Mouse (Mus musculus) midbrain, embryonic 11.5 days (tissue): ENCODE data around the gene Scaf4. TPM values are rescaled to one million over a fixed set of nuclear protein-coding genes. Genes with fewer than 3 reads are reported as not detected.
A peak's percentile ranks its signal among the peaks of the same experiment; 100 is the strongest.

ENCODE experiments used
- ATAC-seq: fragments of 200-750 bp; cut with Nextera tagmentation; 2 replicates; pipeline ENCODE4 v1.8.0; 2017; ENCODE audit warnings: moderate TSS enrichment, moderate library complexity; ENCODE audit not compliant: low FRiP score
- DNase-seq: peaks from one replicate; pipeline ENCODE4 v3.0.0; 2015; ENCODE audit warnings: low spot score; ENCODE audit errors: missing footprints
- H3K27ac ChIP-seq: fragments of 300-500 bp; sonication (generic); 2 replicates; pipeline ENCODE4 v1.5.1; 2014; ENCODE audit warnings: low read depth, low read length
- H3K27me3 ChIP-seq: fragments of 300-500 bp; sonication (generic); 2 replicates; pipeline ENCODE4 v1.6.1; 2014; ENCODE audit warnings: mild to moderate bottlenecking, low read length, moderate library complexity, mixed read lengths; ENCODE audit not compliant: control insufficient read depth, insufficient read depth
- H3K36me3 ChIP-seq: fragments of 300-500 bp; sonication (generic); 2 replicates; pipeline ENCODE4 v1.6.1; 2014; ENCODE audit warnings: mild to moderate bottlenecking, low read length, moderate library complexity, mixed read lengths; ENCODE audit not compliant: control insufficient read depth, insufficient read depth
- H3K4me1 ChIP-seq: fragments of 300-500 bp; sonication (generic); 2 replicates; pipeline ENCODE4 v1.6.1; 2014; ENCODE audit warnings: low read length; ENCODE audit not compliant: control insufficient read depth, insufficient read depth
- H3K4me2 ChIP-seq: fragments of 300-500 bp; sonication (generic); 2 replicates; pipeline ENCODE4 v1.6.1; 2014; ENCODE audit warnings: mild to moderate bottlenecking, moderate library complexity
- H3K4me3 ChIP-seq: fragments of 300-500 bp; sonication (generic); 2 replicates; pipeline ENCODE4 v1.5.1; 2014; ENCODE audit warnings: low read depth, low read length
- H3K9ac ChIP-seq: fragments of 300-500 bp; sonication (generic); 2 replicates; pipeline ENCODE4 v1.6.1; 2014; ENCODE audit warnings: low read length
- H3K9me3 ChIP-seq: fragments of 300-500 bp; sonication (generic); 2 replicates; pipeline ENCODE4 v1.6.1; 2016; ENCODE audit warnings: low read length; ENCODE audit not compliant: control insufficient read depth
- WGBS: fragments of 180-500 bp; shearing (Covaris S2); extraction: QIAGEN DNeasy Blood & Tissue Kit; methylation state at CpG from one replicate; pipeline ENCODE4 v1.1.7; 2014; 5-methylcytosine and 5-hydroxymethylcytosine counted together
- polyA plus RNA-seq: library from polyadenylated mRNA; unstranded; fragments of >200 nt; fragmentation: Nextera tagmentation; extraction: Ambion mirVana; gene quantifications from 2 replicates; pipeline ENCODE4 v1.2.1, GENCODE M21; 2014

Gene Scaf4
- polyA plus RNA-seq = 26.9 and 31.6 TPM in 2 replicates

GRCm38 (mm10) chr16:90283905-90284891, at the start of gene Scaf4:
Scaf4 (minus strand) TSS chr16:90284503.
- H3K36me3 ChIP-seq = no peaks in the 10 kb centered on the region
- ATAC-seq = peak; percentile 98
- peaks cover 17% of the 10 kb centered on the region for H3K4me1 ChIP-seq
- no peaks in the 10 kb centered on the region for H3K27me3 ChIP-seq
- H3K4me3 ChIP-seq = peak within 1 kb of the TSS; percentile 99
- H3K27ac ChIP-seq = peak within 1 kb of the TSS; percentile 95
- H3K9ac ChIP-seq = peak within 1 kb of the TSS; percentile 97
- DNase-seq = peak; percentile 100
- H3K9me3 ChIP-seq = no peaks in the 10 kb centered on the region
- H3K4me2 ChIP-seq = peak within 1 kb of the TSS; percentile 58
- under 1% methylated on average over 118 of the region's 123 CpGs for WGBS

GRCm38 (mm10) chr16:90332553-90332952, 48.2 kb upstream of the Scaf4 start:
- no peak overlapping the region for H3K4me3 ChIP-seq
- no peaks in the 10 kb centered on the region for H3K27me3 ChIP-seq
- no peak overlapping the region for H3K4me2 ChIP-seq
- H3K9me3 ChIP-seq = no peaks in the 10 kb centered on the region
- DNase-seq = peak; percentile 59
- H3K27ac ChIP-seq = no peak overlapping the region
- no peaks in the 10 kb centered on the region for H3K36me3 ChIP-seq
- 64% methylated on average over 6 of the region's 6 CpGs for WGBS
- H3K4me1 ChIP-seq = no peaks in the 10 kb centered on the region
- no peak for ATAC-seq
- no peak overlapping the region for H3K9ac ChIP-seq

- Histone ChIP-seq H3K9ac (no peak overlapping the region), H3K27ac (no peak overlapping the region), H3K9me3 (no peaks in the 10 kb centered on the region), H3K4me1 (no peaks in the 10 kb centered on the region), H3K27me3 (no peaks in the 10 kb centered on the region), H3K36me3 (no peaks in the 10 kb centered on the region), H3K4me2 (no peak overlapping the region), H3K4me3 (no peak overlapping the region)
- ATAC-seq (no peak), DNase-seq (peak; percentile 41)
- 92% methylated on average over 6 of the region's 6 CpGs for WGBS
Observed at GRCm38 (mm10) chr16:90330979-90331378, 46.7 kb upstream of the Scaf4 start.

- Histone ChIP-seq H3K4me1 (no peaks in the 10 kb centered on the region), H3K4me2 (no peak overlapping the region), H3K27me3 (no peaks in the 10 kb centered on the region), H3K27ac (no peak overlapping the region), H3K9me3 (no peaks in the 10 kb centered on the region), H3K4me3 (no peak overlapping the region), H3K36me3 (no peaks in the 10 kb centered on the region), H3K9ac (no peak overlapping the region)
- 86% methylated on average over 8 of the region's 8 CpGs for WGBS
- ATAC-seq (no peak), DNase-seq (peak; percentile 51)
Observed at GRCm38 (mm10) chr16:90329511-90329910, 45.2 kb upstream of the Scaf4 start.

GRCm38 (mm10) chr16:90322850-90323528, 38.7 kb upstream of the Scaf4 start:
- Histone ChIP-seq H3K27me3 (no peaks in the 10 kb centered on the region), H3K36me3 (no peaks in the 10 kb centered on the region), H3K27ac (no peak overlapping the region), H3K9ac (no peak overlapping the region), H3K4me3 (no peak overlapping the region), H3K4me1 (no peaks in the 10 kb centered on the region), H3K4me2 (no peak overlapping the region), H3K9me3 (no peaks in the 10 kb centered on the region)
- WGBS = 38% methylated on average over 8 of the region's 8 CpGs
- peak; percentile 74 for ATAC-seq
- peak; percentile 96 for DNase-seq

- no peak for ATAC-seq
- Histone ChIP-seq H3K4me1 (no peaks in the 10 kb centered on the region), H3K9me3 (no peaks in the 10 kb centered on the region), H3K36me3 (no peaks in the 10 kb centered on the region), H3K4me2 (no peak overlapping the region), H3K27ac (no peak overlapping the region), H3K4me3 (no peak overlapping the region), H3K9ac (no peak overlapping the region), H3K27me3 (no peaks in the 10 kb centered on the region)
- DNase-seq = peak; percentile 17
- WGBS = 78% methylated on average over 7 of the region's 7 CpGs
Observed at GRCm38 (mm10) chr16:90319321-90319720, 35.0 kb upstream of the Scaf4 start.

GRCm38 (mm10) chr16:90318372-90318926, 34.1 kb upstream of the Scaf4 start:
- no peak overlapping the region for H3K4me2 ChIP-seq
- ATAC-seq (no peak), DNase-seq (peak; percentile 76)
- no peaks in the 10 kb centered on the region for H3K36me3 ChIP-seq
- no peak overlapping the region for H3K9ac ChIP-seq
- no peak overlapping the region for H3K27ac ChIP-seq
- WGBS = 76% methylated on average over 12 of the region's 12 CpGs
- H3K27me3 ChIP-seq = no peaks in the 10 kb centered on the region
- H3K9me3 ChIP-seq = no peaks in the 10 kb centered on the region
- no peaks in the 10 kb centered on the region for H3K4me1 ChIP-seq
- no peak overlapping the region for H3K4me3 ChIP-seq

GRCm38 (mm10) chr16:90317777-90318176, 33.5 kb upstream of the Scaf4 start:
- H3K4me1 ChIP-seq = no peaks in the 10 kb centered on the region
- no peak overlapping the region for H3K27ac ChIP-seq
- H3K4me3 ChIP-seq = no peak overlapping the region
- H3K9ac ChIP-seq = no peak overlapping the region
- no peaks in the 10 kb centered on the region for H3K9me3 ChIP-seq
- H3K4me2 ChIP-seq = no peak overlapping the region
- ATAC-seq = no peak
- no peaks in the 10 kb centered on the region for H3K27me3 ChIP-seq
- no peaks in the 10 kb centered on the region for H3K36me3 ChIP-seq
- 82% methylated on average over 4 of the region's 4 CpGs for WGBS
- DNase-seq = no peak

- Histone ChIP-seq H3K4me2 (no peak overlapping the region), H3K4me3 (no peak overlapping the region), H3K9me3 (no peaks in the 10 kb centered on the region), H3K4me1 (no peaks in the 10 kb centered on the region), H3K27ac (no peak overlapping the region), H3K27me3 (no peaks in the 10 kb centered on the region), H3K9ac (no peak overlapping the region), H3K36me3 (no peaks in the 10 kb centered on the region)
- 84% methylated on average over 4 of the region's 4 CpGs for WGBS
- no peak for ATAC-seq
- peak; percentile 67 for DNase-seq
Observed at GRCm38 (mm10) chr16:90315881-90316280, 31.6 kb upstream of the Scaf4 start.
